Mouse (Mus musculus): ENCODE measurements around the gene Ccr5.

- no peak for TF ChIP-seq POLR2A (IDR thresholded peaks at IDR 0.05; ENCODE audit: insufficient read depth, low read length)
- no peak for TF ChIP-seq CTCF (IDR thresholded peaks at IDR 0.05; ENCODE audit: low read depth, low read length)
Measured at GRCm38 (mm10) chr9:124137619-124138018, 16.3 kb downstream of the Ccr5 start.
